Mouse (Mus musculus): ENCODE results near the gene Chadl. TPM values are rescaled to one million over a fixed set of nuclear protein-coding genes. Genes with fewer than 3 reads are reported as not detected.

The Chadl gene
- total RNA-seq (2023), result not detected

GRCm38 (mm10) chr15:81697175-81697574 lies at the start of gene Chadl:
Gene Chadl, minus strand, starts transcription at chr15:81697287.

DNA sequence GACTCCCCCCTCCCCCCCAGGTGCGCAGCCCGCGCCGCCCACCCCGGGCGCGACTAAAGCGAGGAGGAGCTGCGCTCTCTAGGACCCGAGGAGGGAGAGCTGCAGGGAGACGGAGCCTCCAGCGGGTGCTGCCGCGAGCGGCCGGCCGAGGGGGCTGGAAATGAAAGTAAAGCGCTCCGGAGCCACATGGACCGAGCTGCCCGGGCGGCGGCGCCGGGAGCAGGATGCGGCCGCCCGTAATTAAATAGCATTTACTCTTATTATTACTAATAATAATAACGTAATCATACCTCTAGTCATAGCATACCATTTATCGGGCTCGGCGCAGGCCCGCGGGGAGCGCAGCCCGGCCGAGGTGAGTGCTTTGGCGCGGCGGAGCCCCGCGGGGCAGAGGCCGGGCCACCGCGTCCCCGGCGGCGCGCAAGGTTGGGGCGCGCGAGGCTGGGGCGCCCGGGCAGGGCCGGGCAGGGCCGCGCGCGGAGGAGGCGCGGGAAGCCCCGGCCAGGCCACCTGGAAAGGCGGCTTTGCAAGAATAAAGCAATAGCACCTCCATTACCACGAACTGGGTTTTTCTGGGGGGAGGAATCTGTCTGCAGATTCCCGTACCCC lies 48.0 kb upstream of the Chadl start, which contains the start of the genes Zc3h7b and Rangap1:
Zc3h7b (plus strand) TSS at position 66 of the 609 bp plus-strand sequence.
Rangap1 (minus strand) TSS at position 539 of the 609 bp plus-strand sequence.

DNA sequence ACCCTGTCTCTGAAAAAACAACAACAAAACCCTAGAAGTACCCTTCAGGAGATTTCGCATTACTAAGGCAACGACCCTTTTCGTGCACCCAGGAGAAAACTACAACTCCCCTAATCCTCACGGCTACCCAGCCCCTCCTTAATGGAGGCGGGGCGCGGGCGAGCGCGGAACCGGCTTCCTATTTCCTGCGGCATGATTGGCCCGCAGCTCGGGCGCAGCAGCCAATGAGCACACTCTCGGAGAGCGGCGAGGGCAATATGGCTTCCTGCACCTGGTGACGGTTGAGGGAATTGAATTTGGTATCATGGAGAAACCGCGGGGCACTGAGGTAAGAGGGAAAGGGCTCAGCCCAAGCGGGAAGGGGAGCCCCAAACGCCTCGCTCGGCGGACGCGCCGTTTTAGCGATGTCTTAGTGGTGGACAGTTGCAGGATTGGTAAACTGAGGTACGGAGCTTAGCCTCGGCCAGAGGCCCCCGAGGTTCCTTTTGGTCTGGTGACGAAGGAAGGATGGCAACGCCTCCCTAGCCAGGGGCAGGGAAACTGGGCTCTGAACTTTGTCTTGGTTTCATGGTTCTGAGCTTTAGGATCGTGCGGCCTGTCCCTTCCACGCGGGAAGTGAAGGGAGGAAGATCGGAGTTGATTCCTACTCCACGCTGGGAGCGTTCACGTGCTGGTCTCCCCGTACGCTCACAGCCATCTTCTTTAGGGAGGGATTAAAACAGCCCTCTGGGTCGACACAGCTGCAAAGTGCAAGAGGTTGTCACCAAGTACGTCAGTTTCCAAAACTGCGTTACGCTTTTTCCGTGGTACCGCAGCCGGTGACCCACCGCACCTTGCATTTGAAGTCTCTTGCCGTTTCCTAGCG lies 33.2 kb downstream of the Chadl start, which contains the start of gene L3mbtl2:
L3mbtl2 (plus strand) TSS at position 193 of the 865 bp plus-strand sequence.

Other genes with a start within 250 kb of the Chadl start
- gene Rbx1, start 231.0 kb downstream of the Chadl start, total RNA-seq (2023), result 100 to 1,000 TPM in 1 of 2 experiments, 10 to 100 TPM in 1; 96.2 to 112 TPM
- gene Ep300, start 111.9 kb downstream of the Chadl start, total RNA-seq (2023), result 100 to 1,000 TPM; 226 to 227 TPM
- 10 to 100 TPM; 51.7 to 52.1 TPM for gene L3mbtl2, start 33.4 kb downstream of the Chadl start, total RNA-seq (2023)
- 10 to 100 TPM; 40.0 to 42.6 TPM for gene Zc3h7b, start 47.8 kb upstream of the Chadl start, total RNA-seq (2023)
- 10 to 100 TPM; 67.0 to 80.9 TPM for gene Rangap1, start 48.2 kb upstream of the Chadl start, total RNA-seq (2023)
- 10 to 100 TPM; 38.6 to 45.3 TPM for gene Tef, start 105.1 kb upstream of the Chadl start, total RNA-seq (2023)
- gene Tob2, start 161.5 kb upstream of the Chadl start, total RNA-seq (2023), result 100 to 1,000 TPM; 114 to 123 TPM
- 10 to 100 TPM; 62.7 to 66.9 TPM for gene Phf5a, start 174.6 kb upstream of the Chadl start, total RNA-seq (2023)
- gene Aco2, start 175.0 kb upstream of the Chadl start, total RNA-seq (2023), result 100 to 1,000 TPM; 144 to 153 TPM
- gene Polr3h, start 229.0 kb upstream of the Chadl start, total RNA-seq (2023), result 10 to 100 TPM; 22.9 to 23.7 TPM
- under 1 TPM; 0.15 TPM for gene Csdc2, start 239.5 kb upstream of the Chadl start, total RNA-seq (2023)